Mouse (Mus musculus): ENCODE results near the gene Iqschfp.

DNA sequence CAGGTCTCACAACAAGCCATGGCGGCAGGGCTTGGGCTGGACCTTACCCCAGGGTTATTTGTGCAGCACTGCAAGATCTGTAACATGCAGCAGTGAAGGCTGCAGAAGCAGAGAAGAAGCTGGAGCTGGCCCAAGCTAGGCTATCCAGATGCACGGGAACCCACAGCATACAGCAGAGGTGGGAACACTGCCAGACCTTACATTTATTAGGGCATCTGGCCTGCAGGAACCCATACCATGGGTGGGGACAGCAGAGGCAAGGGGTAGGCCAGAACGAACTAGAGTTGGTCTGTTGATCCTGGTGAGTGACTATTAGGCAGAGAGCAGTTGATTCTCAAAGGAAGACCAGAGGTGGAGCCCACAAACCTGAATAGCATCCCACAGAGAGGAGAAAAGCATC lies 351.2 kb downstream of the Iqschfp start:
- TF ChIP-seq CTCF (IDR thresholded peaks at IDR 0.05; ENCODE audit: borderline replicate concordance, control insufficient read depth, extremely low read depth, insufficient read depth, low read length, poor library complexity) (no peak), POLR2A (IDR thresholded peaks at IDR 0.05; ENCODE audit: control insufficient read depth, extremely low read depth, insufficient read depth, low read length, poor library complexity) (no peak)

All from thymus, adult 2 months (tissue).